Mouse (Mus musculus): ENCODE measurements around the gene Tmem39a. TPM values are rescaled to one million over a fixed set of nuclear protein-coding genes. Genes with fewer than 3 reads are reported as not detected.

The Tmem39a gene
- polyA plus RNA-seq (2014; fragmentation: Illumina TruSeq; extraction: RNeasy Lipid Tissue Mini Kit (QIAGEN cat#74804); ENCODE audit: insufficient read depth, low read depth, low replicate concordance), result 24.3 TPM

DNA sequence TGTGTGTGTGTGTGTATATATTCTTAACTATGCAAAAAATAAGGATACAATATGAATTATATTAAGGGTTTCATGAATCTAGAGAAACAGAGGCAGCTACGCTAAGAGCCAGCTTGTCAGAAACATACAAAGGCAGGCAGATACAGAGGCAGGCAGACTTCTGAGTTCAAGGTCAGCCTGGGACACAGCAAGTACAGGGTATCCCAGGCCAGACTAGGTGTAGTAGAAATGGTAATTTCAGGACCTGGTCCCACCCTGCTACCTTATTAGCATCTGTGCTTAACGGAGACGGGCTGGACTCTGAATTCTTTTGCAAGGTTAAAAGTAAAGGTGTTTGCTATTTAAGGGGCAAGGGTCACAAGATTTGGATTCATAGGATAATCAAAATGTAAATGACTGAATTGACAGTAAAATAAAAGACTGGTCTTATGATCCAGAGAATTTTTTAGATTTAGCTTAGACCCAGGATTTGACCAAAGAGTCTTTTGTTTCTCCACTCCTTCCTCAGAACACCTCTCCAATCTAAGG lies at the start of gene Tmem39a:
Tmem39a (plus strand) TSS at position 478 of the 528 bp plus-strand sequence.

DNA sequence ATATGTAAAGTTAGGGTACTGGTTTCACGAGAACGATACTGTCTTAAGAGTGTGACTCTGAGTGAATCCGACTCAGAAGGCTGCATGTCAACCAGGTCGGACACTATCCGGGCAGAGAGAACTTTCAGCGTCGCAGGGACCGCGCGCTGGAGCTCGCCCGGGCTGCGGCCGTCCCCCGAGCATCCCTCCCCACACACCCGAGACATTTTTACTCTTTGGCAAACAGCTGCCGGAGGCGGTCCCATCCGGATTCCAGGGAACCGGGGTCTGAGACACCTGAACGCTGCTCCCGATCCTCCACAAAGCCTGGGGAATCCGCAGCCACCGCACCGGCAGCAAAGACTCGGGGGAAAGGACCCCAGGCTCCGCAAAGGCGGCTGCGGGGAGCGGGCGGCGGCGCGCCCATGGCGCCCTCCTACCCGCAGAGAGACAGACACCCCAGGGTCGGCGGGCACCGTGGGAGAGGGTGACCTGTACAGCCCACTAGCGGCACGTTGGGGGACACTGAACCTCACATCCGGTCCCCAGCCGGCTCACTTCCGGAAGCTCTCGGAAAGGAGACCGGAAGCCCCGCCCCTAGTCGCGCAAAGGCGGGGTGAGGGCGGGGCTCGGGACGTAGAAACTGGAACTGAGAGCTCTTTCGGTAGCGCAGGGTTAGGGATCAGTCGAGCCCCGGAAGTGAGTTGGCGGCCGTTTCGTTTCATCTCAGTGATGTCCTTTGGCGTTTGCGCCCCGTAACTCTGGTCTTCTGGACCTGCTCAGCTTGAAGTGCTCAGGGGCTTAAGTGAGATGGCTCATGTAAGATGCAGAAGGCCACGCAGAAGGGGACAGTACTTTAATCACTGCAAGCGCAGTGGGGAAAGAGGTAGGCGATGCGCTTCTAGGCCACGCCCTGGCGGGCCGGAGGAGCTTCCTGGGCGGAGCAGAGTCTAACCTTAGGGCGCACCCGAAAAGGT lies 36.1 kb upstream of the Tmem39a start, which contains the start of gene Timmdc1:
Timmdc1 (minus strand) TSS at position 535 of the 956 bp plus-strand sequence.

DNA sequence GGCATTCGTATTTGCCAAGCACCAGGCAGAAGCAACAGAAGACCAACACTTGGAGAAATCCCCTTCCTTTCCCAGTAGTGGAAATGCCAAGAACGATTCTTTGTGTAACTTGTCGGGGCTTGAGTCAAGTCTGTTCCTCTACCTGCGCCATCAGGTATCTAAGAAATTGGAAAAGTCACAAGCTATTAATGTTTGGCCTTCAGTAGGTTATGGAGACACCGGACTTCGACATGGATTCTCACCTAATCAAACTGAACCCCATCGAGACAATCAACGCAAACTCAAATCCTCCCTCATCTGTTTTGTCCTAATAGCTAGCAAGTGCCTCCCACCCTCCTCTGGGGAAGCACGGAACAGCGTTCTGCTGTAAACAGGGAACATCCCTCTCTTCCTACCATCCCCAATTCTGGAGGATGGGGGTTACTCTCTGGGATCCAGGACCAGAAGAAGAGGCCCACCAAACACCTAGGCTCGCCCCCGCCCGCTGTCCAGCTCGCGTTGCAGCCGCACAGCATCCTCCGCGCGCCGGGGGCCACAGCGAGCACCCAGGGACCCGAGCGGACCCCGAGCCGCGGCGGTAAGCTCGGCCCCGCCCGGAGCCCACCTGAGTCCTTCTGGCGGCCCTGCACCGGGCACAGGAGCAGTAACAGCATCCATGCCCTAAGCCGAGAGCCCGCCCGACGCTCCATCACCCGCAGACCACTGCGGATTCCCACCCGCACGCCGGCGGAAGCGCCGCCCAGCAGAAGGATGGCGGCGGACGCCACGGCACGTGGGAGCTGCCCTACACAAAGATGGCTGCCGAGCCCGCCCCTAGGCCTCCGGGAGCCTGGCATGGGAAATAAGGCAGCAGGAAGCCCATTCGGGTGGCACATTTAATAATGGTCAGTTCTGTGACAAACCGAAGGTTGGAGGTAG lies 8.8 kb upstream of the Tmem39a start, which contains the start of gene Poglut1:
Poglut1 (minus strand) TSS at position 780 of the 918 bp plus-strand sequence.

Other genes with a start within 250 kb of the Tmem39a start
- 3.7 TPM for gene Maats1, start 216.6 kb upstream of the Tmem39a start, polyA plus RNA-seq (2014; fragmentation: Illumina TruSeq; extraction: RNeasy Lipid Tissue Mini Kit (QIAGEN cat#74804); ENCODE audit: insufficient read depth, low read depth, low replicate concordance)
- 288 TPM for gene Cox17, start 211.7 kb upstream of the Tmem39a start, polyA plus RNA-seq (2014; fragmentation: Illumina TruSeq; extraction: RNeasy Lipid Tissue Mini Kit (QIAGEN cat#74804); ENCODE audit: insufficient read depth, low read depth, low replicate concordance)
- gene Gm21987, start 211.7 kb upstream of the Tmem39a start, polyA plus RNA-seq (2014; fragmentation: Illumina TruSeq; extraction: RNeasy Lipid Tissue Mini Kit (QIAGEN cat#74804); ENCODE audit: insufficient read depth, low read depth, low replicate concordance), result not detected
- gene Popdc2, start 196.5 kb upstream of the Tmem39a start, polyA plus RNA-seq (2014; fragmentation: Illumina TruSeq; extraction: RNeasy Lipid Tissue Mini Kit (QIAGEN cat#74804); ENCODE audit: insufficient read depth, low read depth, low replicate concordance), result 11.8 TPM
- gene Pla1a, start 125.6 kb upstream of the Tmem39a start, polyA plus RNA-seq (2014; fragmentation: Illumina TruSeq; extraction: RNeasy Lipid Tissue Mini Kit (QIAGEN cat#74804); ENCODE audit: insufficient read depth, low read depth, low replicate concordance), result 1.6 TPM
- 25.5 TPM for gene Adprh, start 106.0 kb upstream of the Tmem39a start, polyA plus RNA-seq (2014; fragmentation: Illumina TruSeq; extraction: RNeasy Lipid Tissue Mini Kit (QIAGEN cat#74804); ENCODE audit: insufficient read depth, low read depth, low replicate concordance)
- 1.5 TPM for gene Cd80, start 103.1 kb upstream of the Tmem39a start, polyA plus RNA-seq (2014; fragmentation: Illumina TruSeq; extraction: RNeasy Lipid Tissue Mini Kit (QIAGEN cat#74804); ENCODE audit: insufficient read depth, low read depth, low replicate concordance)
- gene Timmdc1, start 36.0 kb upstream of the Tmem39a start, polyA plus RNA-seq (2014; fragmentation: Illumina TruSeq; extraction: RNeasy Lipid Tissue Mini Kit (QIAGEN cat#74804); ENCODE audit: insufficient read depth, low read depth, low replicate concordance), result 11.8 TPM
- 23.5 TPM for gene Poglut1, start 8.4 kb upstream of the Tmem39a start, polyA plus RNA-seq (2014; fragmentation: Illumina TruSeq; extraction: RNeasy Lipid Tissue Mini Kit (QIAGEN cat#74804); ENCODE audit: insufficient read depth, low read depth, low replicate concordance)
- gene Arhgap31, start 154.6 kb downstream of the Tmem39a start, polyA plus RNA-seq (2014; fragmentation: Illumina TruSeq; extraction: RNeasy Lipid Tissue Mini Kit (QIAGEN cat#74804); ENCODE audit: insufficient read depth, low read depth, low replicate concordance), result 23.6 TPM
- 36.5 TPM for gene B4galt4, start 183.6 kb downstream of the Tmem39a start, polyA plus RNA-seq (2014; fragmentation: Illumina TruSeq; extraction: RNeasy Lipid Tissue Mini Kit (QIAGEN cat#74804); ENCODE audit: insufficient read depth, low read depth, low replicate concordance)
- gene Upk1b, start 241.6 kb downstream of the Tmem39a start, polyA plus RNA-seq (2014; fragmentation: Illumina TruSeq; extraction: RNeasy Lipid Tissue Mini Kit (QIAGEN cat#74804); ENCODE audit: insufficient read depth, low read depth, low replicate concordance), result 38.0 TPM